Mouse (Mus musculus): ENCODE measurements around the gene Lingo1. TPM values are rescaled to one million over a fixed set of nuclear protein-coding genes. Genes with fewer than 3 reads are reported as not detected.

Lingo1 gene
- polyA plus RNA-seq, 1 experiment from 2014 or later = 3.3 TPM

DNA sequence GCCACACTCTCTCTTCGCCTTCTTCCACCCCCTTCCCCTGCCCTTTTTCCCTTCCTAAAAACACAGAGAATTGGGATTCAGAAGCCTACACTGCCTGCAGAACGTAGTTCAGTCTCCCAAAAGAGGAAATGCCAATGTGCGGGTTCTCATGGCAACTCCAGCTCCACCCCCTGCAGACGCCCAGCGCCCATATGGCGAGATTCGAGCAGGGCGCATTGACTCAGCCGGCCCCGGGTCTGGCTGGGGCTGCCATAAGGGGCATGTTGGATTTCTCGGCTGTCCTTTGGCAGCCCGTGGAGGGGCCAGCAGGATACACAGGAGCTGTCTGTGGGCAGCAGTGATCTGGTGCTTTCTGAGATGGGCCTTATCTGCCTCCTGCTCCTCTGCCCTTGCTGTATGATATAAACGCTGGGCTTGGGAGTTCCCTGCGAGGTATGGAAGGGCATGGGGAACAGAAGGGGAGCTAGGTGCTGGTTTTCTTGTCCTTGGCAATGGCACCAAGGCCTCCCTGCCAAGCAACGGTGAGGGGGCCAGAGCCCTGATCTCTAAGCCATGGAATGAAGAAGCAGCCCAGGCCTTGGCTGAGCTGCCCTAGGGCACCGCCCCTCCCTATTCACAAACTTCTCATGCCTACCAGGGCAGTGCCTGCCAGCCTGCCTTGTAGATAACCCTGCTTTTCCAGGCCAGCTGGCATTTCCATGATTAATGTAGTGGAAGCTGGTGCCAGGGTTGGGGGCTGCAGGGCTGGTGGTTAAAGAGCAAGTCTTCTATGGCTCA is 139.3 kb downstream of the Lingo1 start:
- H3K36me3 ChIP-seq (ENCODE audit: control insufficient read depth, insufficient read depth, low read length) = no peaks in the 10 kb centered on the region
- no peak for ATAC-seq (ENCODE audit: low read depth)
- H3K27me3 ChIP-seq (ENCODE audit: control insufficient read depth, insufficient read depth, low read depth, low read length) = no peaks in the 10 kb centered on the region
- H3K4me2 ChIP-seq (ENCODE audit: low read depth, low read length) = no peak overlapping the region
- H3K27ac ChIP-seq (ENCODE audit: low read length) = no peak overlapping the region
- 0 out of 2 replicates have a peak, but pooled peaks cover 4% of the 10 kb centered on the region for H3K4me1 ChIP-seq (replicated peaks; ENCODE audit: control insufficient read depth, insufficient read depth, low read length)
- H3K9me3 ChIP-seq (ENCODE audit: control insufficient read depth, low read length) = no peaks in the 10 kb centered on the region
- H3K4me3 ChIP-seq (ENCODE audit: low read length) = no peak overlapping the region
- no peak overlapping the region for H3K9ac ChIP-seq (ENCODE audit: low read length)
- 36% methylated on average over 16 of the region's 16 CpGs for WGBS

DNA sequence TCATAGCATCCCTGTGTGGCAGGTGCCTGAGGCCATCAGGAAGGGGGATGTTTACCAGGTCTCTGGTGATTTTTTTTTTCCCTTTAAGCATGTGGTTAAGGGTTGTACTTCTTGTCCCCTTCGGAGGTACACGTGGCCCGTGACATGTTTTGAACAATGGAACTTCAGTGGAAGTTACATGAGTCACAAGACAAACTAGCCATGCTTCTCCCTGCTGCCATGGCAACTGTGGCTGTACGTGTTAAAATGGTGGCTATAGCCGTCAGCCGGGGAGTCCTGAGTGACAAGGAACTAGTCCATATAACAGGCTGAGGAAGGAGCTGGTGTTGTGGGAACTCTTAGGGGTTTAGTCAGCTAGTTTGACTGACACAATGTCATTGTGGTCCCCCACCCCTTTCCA is 141.1 kb downstream of the Lingo1 start:
- ATAC-seq (ENCODE audit: low read depth) = 0 out of 2 replicates have a peak, but pooled peaks have one; percentile 20
- no peak overlapping the region for H3K9ac ChIP-seq (ENCODE audit: low read length)
- WGBS = 47% methylated on average over 6 of the region's 6 CpGs

DNA sequence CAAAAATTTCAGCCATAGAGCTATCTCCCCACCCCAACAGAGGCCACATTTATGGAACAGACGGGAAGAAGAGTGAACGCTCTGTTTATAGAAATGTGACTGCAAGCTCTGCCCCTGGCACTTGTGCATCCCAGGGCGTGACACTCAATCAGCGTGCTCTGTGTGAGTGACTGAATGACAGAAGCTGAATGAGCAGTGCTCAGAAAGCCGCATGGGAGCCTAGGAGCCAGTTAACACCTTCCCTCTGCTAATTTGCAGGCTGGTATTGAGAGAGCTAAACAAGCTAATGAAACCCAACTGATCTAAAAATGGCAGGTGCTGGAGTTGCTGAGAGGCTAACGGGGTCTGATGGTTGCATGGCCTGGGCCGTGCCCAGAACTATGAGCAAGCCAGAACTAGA is 143.7 kb downstream of the Lingo1 start:
- H3K9me3 ChIP-seq (ENCODE audit: control insufficient read depth, low read length) = no peaks in the 10 kb centered on the region
- no peaks in the 10 kb centered on the region for H3K27me3 ChIP-seq (ENCODE audit: control insufficient read depth, insufficient read depth, low read depth, low read length)
- H3K4me3 ChIP-seq (ENCODE audit: low read length) = no peak overlapping the region
- no peak overlapping the region for H3K9ac ChIP-seq (ENCODE audit: low read length)
- WGBS = 65% methylated on average over 7 of the region's 7 CpGs
- H3K27ac ChIP-seq (ENCODE audit: low read length) = no peak overlapping the region
- ATAC-seq (ENCODE audit: low read depth) = no peak
- H3K4me2 ChIP-seq (ENCODE audit: low read depth, low read length) = no peak overlapping the region
- H3K4me1 ChIP-seq (replicated peaks; ENCODE audit: control insufficient read depth, insufficient read depth, low read length) = 0 out of 2 replicates have a peak, but pooled peaks cover 4% of the 10 kb centered on the region
- H3K36me3 ChIP-seq (ENCODE audit: control insufficient read depth, insufficient read depth, low read length) = no peaks in the 10 kb centered on the region

More for the DNA sequence above, 141.1 kb downstream of the Lingo1 start:
- Histone ChIP-seq H3K27ac (ENCODE audit: low read length) (no peak overlapping the region), H3K4me2 (ENCODE audit: low read depth, low read length) (no peak overlapping the region), H3K36me3 (ENCODE audit: control insufficient read depth, insufficient read depth, low read length) (no peaks in the 10 kb centered on the region), H3K4me1 (replicated peaks; ENCODE audit: control insufficient read depth, insufficient read depth, low read length) (0 out of 2 replicates have a peak, but pooled peaks cover 4% of the 10 kb centered on the region), H3K27me3 (ENCODE audit: control insufficient read depth, insufficient read depth, low read depth, low read length) (no peaks in the 10 kb centered on the region), H3K4me3 (ENCODE audit: low read length) (no peak overlapping the region), H3K9me3 (ENCODE audit: control insufficient read depth, low read length) (no peaks in the 10 kb centered on the region)

DNA sequence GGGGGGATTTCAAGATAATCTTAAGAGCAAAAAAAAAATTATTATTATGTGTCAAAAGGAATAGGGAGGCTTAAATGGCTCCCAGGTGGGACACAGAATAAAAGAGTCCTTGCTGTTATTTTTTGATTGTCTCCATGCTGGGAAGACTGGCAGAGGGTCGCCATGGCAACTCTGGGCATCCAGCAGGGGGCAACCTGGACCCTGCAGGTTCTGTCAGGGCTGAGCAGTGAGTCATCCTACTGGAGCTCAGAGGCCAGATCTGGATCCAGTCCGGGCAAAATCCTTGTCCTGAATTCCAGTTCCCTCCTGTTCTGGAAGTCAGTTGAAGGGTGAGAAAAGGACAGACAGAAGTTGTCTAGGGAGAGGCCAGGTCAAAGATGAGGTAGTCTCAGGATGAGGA is 144.7 kb downstream of the Lingo1 start:
- Histone ChIP-seq H3K9me3 (ENCODE audit: control insufficient read depth, low read length) (no peaks in the 10 kb centered on the region), H3K36me3 (ENCODE audit: control insufficient read depth, insufficient read depth, low read length) (no peaks in the 10 kb centered on the region), H3K9ac (ENCODE audit: low read length) (no peak overlapping the region), H3K4me1 (replicated peaks; ENCODE audit: control insufficient read depth, insufficient read depth, low read length) (0 out of 2 replicates have a peak, but pooled peaks cover under 1% of the 10 kb centered on the region), H3K4me3 (ENCODE audit: low read length) (no peak overlapping the region), H3K4me2 (ENCODE audit: low read depth, low read length) (no peak overlapping the region), H3K27me3 (ENCODE audit: control insufficient read depth, insufficient read depth, low read depth, low read length) (no peaks in the 10 kb centered on the region), H3K27ac (ENCODE audit: low read length) (no peak overlapping the region)
- ATAC-seq (ENCODE audit: low read depth) = no peak
- 32% methylated on average over 2 of the region's 2 CpGs for WGBS

DNA sequence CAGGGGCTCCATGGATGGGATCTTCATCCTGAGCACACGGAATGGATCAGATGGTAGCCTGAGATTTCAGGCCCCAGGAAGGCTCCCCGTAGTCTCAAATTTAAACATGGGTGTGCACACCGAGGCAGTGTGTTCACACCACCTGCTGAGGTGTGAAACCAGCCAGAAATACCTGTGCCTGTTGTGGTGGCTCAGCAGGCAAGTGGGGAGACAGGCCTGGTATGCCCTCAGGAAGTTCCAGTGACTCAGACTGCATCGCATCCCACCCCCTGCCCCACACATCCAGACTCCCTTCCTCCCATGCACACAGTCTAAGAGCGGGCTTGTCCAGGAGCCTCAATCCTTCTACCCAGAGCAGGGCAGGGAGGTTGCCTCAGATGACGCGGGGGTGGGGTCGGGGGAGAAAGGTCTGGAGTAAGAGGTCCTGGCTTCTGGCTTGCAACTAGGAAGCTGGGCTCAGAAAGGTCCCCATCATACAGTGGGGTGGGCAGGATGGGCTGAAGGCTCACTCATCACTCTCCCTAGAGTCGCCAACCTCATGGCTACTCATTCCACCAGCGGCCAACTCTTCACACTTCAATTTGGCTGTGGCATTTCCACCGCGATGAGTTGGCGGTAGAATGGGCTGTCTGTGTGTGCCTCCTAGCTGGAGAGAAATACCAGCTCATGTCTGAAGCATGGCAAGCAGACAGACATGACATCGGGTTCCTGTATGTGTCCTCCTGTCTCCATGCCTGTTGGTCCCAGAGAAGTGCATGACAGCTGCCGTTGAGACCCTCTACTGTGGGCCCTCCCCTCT is 149.8 kb downstream of the Lingo1 start:
- H3K9me3 ChIP-seq (ENCODE audit: control insufficient read depth, low read length) = no peaks in the 10 kb centered on the region
- WGBS = 80% methylated on average over 15 of the region's 15 CpGs
- no peak overlapping the region for H3K9ac ChIP-seq (ENCODE audit: low read length)
- no peak overlapping the region for H3K4me2 ChIP-seq (ENCODE audit: low read depth, low read length)
- no peak overlapping the region for H3K4me3 ChIP-seq (ENCODE audit: low read length)
- H3K4me1 ChIP-seq (replicated peaks; ENCODE audit: control insufficient read depth, insufficient read depth, low read length) = no peaks in the 10 kb centered on the region
- no peaks in the 10 kb centered on the region for H3K27me3 ChIP-seq (ENCODE audit: control insufficient read depth, insufficient read depth, low read depth, low read length)
- no peak overlapping the region for H3K27ac ChIP-seq (ENCODE audit: low read length)
- ATAC-seq (ENCODE audit: low read depth) = no peak
- H3K36me3 ChIP-seq (ENCODE audit: control insufficient read depth, insufficient read depth, low read length) = no peaks in the 10 kb centered on the region

DNA sequence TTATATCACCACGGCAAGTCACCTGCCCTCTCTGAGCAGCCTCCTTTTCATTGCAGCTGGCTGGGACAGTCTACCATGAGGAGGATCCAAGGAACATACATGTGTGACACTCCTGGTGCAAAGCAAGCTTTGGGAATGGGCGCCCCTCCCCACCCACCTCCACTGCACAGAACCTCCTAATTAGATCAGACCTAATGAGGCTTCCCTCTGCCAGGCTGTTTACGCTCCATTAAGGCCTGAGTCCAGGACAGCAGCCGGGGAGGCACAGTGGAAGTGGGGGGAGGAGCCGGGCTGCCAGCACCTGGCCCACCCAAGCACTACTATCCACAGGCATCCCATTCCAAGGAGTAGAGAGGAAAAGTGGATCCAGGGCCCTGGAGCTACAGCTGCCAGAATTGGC is 152.8 kb downstream of the Lingo1 start:
- no peak for ATAC-seq (ENCODE audit: low read depth)
- WGBS = 66% methylated on average over 5 of the region's 5 CpGs
- no peak overlapping the region for H3K9ac ChIP-seq (ENCODE audit: low read length)
- no peak overlapping the region for H3K27ac ChIP-seq (ENCODE audit: low read length)
- H3K27me3 ChIP-seq (ENCODE audit: control insufficient read depth, insufficient read depth, low read depth, low read length) = peaks cover 2% of the 10 kb centered on the region
- no peaks in the 10 kb centered on the region for H3K36me3 ChIP-seq (ENCODE audit: control insufficient read depth, insufficient read depth, low read length)
- H3K4me2 ChIP-seq (ENCODE audit: low read depth, low read length) = no peak overlapping the region
- no peak overlapping the region for H3K4me3 ChIP-seq (ENCODE audit: low read length)
- H3K4me1 ChIP-seq (replicated peaks; ENCODE audit: control insufficient read depth, insufficient read depth, low read length) = no peaks in the 10 kb centered on the region
- H3K9me3 ChIP-seq (ENCODE audit: control insufficient read depth, low read length) = no peaks in the 10 kb centered on the region

DNA sequence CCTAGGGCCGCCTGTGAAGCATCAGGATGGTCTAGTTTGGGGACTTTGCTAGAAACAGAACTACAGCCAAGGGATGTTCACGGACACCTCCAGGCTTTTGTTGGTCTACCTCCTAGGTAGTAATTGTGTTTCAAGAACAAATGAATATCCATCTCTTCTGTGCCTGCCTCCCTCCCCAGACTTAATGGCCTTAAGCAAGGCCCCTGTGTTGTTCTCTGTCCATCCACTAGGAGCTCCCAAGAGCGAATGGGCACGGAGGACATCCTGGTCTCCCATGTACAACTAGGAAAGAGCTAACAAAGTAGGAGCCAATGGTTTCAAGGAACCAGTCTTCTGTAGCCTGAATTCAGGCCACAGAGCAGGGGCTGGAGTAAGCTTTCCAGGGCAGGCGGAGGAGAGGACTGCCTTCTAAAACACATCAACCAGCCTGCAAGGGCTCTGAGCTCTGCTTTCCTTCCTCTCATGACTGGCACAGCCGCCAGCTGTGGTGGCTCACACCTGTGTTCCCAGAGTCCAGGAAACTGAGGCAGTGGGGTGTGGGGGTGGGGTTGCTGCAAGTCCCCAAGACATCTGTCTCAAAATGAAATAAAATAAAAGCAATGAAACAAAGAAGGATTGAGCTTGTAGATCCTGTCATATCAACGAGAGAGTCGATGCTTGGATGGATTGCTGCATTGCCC is 157.9 kb downstream of the Lingo1 start:
- H3K4me2 ChIP-seq (ENCODE audit: low read depth, low read length) = no peak overlapping the region
- H3K27ac ChIP-seq (ENCODE audit: low read length) = no peak overlapping the region
- H3K36me3 ChIP-seq (ENCODE audit: control insufficient read depth, insufficient read depth, low read length) = no peaks in the 10 kb centered on the region
- no peak for ATAC-seq (ENCODE audit: low read depth)
- 48% methylated on average over 8 of the region's 8 CpGs for WGBS
- H3K27me3 ChIP-seq (ENCODE audit: control insufficient read depth, insufficient read depth, low read depth, low read length) = peaks cover 38% of the 10 kb centered on the region
- peaks cover 17% of the 10 kb centered on the region for H3K4me1 ChIP-seq (replicated peaks; ENCODE audit: control insufficient read depth, insufficient read depth, low read length)
- H3K9ac ChIP-seq (ENCODE audit: low read length) = no peak overlapping the region
- no peak overlapping the region for H3K4me3 ChIP-seq (ENCODE audit: low read length)
- no peaks in the 10 kb centered on the region for H3K9me3 ChIP-seq (ENCODE audit: control insufficient read depth, low read length)

DNA sequence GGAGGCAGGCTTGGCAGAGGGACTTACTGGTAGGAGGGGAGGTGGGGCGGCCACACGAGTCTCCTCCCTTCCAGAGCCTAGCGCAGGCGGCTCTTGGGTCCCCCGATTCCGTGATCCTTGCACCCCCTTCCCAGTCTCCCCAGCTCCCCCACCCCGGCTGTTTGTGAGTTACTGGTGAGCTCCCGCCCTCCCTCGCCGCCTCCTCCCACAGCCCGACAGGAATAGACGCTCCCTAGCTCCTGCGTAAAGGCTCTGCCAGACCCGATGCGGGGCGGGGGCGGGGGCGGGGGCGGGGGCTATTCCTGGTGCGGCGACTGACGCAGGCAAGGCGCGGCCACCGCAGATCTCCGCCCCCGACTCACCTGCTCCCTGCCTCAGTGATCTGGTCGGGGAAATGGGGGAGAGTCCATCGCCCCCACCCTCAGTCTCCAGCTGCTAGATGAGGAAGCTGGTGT is 158.8 kb downstream of the Lingo1 start:
- Histone ChIP-seq H3K9ac (ENCODE audit: low read length) (no peak overlapping the region), H3K9me3 (ENCODE audit: control insufficient read depth, low read length) (no peaks in the 10 kb centered on the region), H3K36me3 (ENCODE audit: control insufficient read depth, insufficient read depth, low read length) (no peaks in the 10 kb centered on the region), H3K4me3 (ENCODE audit: low read length) (peak overlapping the region; percentile 16), H3K4me1 (replicated peaks; ENCODE audit: control insufficient read depth, insufficient read depth, low read length) (peaks cover 17% of the 10 kb centered on the region), H3K27me3 (ENCODE audit: control insufficient read depth, insufficient read depth, low read depth, low read length) (peaks cover 40% of the 10 kb centered on the region), H3K27ac (ENCODE audit: low read length) (no peak overlapping the region), H3K4me2 (ENCODE audit: low read depth, low read length) (peak overlapping the region; percentile 41)
- WGBS = 4% methylated on average over 26 of the region's 29 CpGs
- no peak for ATAC-seq (ENCODE audit: low read depth)

Measured in lung, embryonic 16.5 days (tissue).